Mouse (Mus musculus) heart, embryonic 16.5 days (tissue): Measurements from ENCODE around the gene 3110082I17Rik. TPM values are rescaled to one million over a fixed set of nuclear protein-coding genes. Genes with fewer than 3 reads are reported as not detected.

Experiments
- ATAC-seq: fragments of 200-750 bp; cut with Nextera tagmentation; replicated peaks from 2 replicates; pipeline ENCODE4 v1.8.0; 2017; ENCODE audit warnings: moderate number of reproducible peaks; ENCODE audit not compliant: insufficient read depth, low FRiP score; ENCODE audit errors: extremely low read depth
- H3K27ac ChIP-seq: fragments of 300-500 bp; sonication (generic); 2 replicates; pipeline ENCODE4 v1.5.1; 2014; ENCODE audit warnings: mild to moderate bottlenecking, low read length, control low read depth, moderate library complexity
- H3K27me3 ChIP-seq: fragments of 300-500 bp; sonication (generic); 2 replicates; pipeline ENCODE4 v1.6.1; 2014; ENCODE audit warnings: low read length, mixed read lengths; ENCODE audit not compliant: control insufficient read depth, insufficient read depth
- H3K36me3 ChIP-seq: fragments of 300-500 bp; sonication (generic); 2 replicates; pipeline ENCODE4 v1.6.1; 2014; ENCODE audit not compliant: control insufficient read depth, insufficient read depth
- H3K4me1 ChIP-seq: fragments of 300-500 bp; sonication (generic); 2 replicates; pipeline ENCODE4 v1.6.1; 2014; ENCODE audit warnings: low read length, mixed read lengths; ENCODE audit not compliant: control insufficient read depth, insufficient read depth
- H3K4me2 ChIP-seq: fragments of 300-500 bp; sonication (generic); 2 replicates; pipeline ENCODE4 v1.6.1; 2014; ENCODE audit warnings: low read depth, mild to moderate bottlenecking, control low read depth, low read length
- H3K4me3 ChIP-seq: fragments of 300-500 bp; sonication (generic); 2 replicates; pipeline ENCODE4 v1.5.1; 2014; ENCODE audit warnings: mild to moderate bottlenecking, control low read depth, low read length
- H3K9ac ChIP-seq: fragments of 300-500 bp; sonication (generic); 2 replicates; pipeline ENCODE4 v1.6.1; 2014; ENCODE audit warnings: low read length, control low read depth
- H3K9me3 ChIP-seq: fragments of 300-500 bp; sonication (generic); replicated peaks from 2 replicates; pipeline ENCODE4 v1.6.1; 2016; ENCODE audit warnings: low read length; ENCODE audit not compliant: control insufficient read depth
- WGBS: fragments of 180-500 bp; shearing (Covaris S2); extraction: QIAGEN DNeasy Blood & Tissue Kit; methylation state at CpG from one replicate; pipeline ENCODE4 v1.1.7; 2014; 5-methylcytosine and 5-hydroxymethylcytosine counted together
- polyA plus RNA-seq: library from polyadenylated mRNA; unstranded; fragments of >200 nt; fragmentation: Nextera tagmentation; extraction: Ambion mirVana; gene quantifications from 2 replicates; pipeline ENCODE4 v1.2.1, GENCODE M21; 2015

Gene 3110082I17Rik
- polyA plus RNA-seq, 1 experiment from 2014 or later, result 17.2 TPM

DNA sequence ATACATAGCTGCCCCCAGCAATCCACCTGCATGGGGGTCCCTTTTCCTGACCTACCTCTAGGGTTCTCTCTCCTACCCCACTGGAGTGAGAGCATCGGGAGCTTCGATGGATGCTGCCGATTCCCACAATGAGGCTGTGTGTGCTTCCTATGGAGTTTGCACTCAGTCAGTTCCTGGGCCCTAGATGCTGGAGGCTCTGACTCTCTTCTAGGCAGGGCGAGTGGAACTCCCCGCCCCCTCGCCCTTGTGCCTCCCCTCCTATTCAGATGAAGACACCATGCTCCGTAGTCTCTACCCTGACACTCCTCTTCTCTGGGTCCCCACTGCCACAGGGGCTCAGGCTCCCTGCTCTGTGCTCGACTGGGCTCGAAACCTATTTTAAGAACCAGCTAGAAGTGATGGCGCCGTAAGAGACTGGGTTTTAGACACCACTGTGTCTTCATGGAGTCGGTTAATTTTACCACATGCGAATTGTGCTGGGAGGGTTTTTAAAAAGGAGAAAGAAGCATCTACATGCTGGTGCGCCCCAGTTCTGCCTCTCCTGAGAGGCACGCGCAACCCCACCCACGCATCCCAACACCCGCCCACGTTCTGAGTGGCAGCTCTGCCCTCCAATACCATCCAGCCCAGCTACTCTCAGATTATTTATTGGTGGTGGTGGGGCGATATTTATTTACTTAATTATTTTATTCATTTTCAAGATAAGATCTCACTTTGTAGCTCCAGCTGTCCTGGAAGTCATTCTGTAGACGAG, 142.4 kb downstream of the 3110082I17Rik start:
- WGBS, result 65% methylated on average over 21 of the region's 21 CpGs
- H3K4me3 ChIP-seq, result no peak overlapping the region
- no peak overlapping the region for H3K9ac ChIP-seq
- ATAC-seq, result no peak
- H3K9me3 ChIP-seq, result no peaks in the 10 kb centered on the region
- no peaks in the 10 kb centered on the region for H3K27me3 ChIP-seq
- H3K4me2 ChIP-seq, result no peak overlapping the region
- H3K4me1 ChIP-seq, result peaks cover 2% of the 10 kb centered on the region; the same call in 1 of the 2 replicates
- no peaks in the 10 kb centered on the region for H3K36me3 ChIP-seq
- H3K27ac ChIP-seq, result no peak overlapping the region

DNA sequence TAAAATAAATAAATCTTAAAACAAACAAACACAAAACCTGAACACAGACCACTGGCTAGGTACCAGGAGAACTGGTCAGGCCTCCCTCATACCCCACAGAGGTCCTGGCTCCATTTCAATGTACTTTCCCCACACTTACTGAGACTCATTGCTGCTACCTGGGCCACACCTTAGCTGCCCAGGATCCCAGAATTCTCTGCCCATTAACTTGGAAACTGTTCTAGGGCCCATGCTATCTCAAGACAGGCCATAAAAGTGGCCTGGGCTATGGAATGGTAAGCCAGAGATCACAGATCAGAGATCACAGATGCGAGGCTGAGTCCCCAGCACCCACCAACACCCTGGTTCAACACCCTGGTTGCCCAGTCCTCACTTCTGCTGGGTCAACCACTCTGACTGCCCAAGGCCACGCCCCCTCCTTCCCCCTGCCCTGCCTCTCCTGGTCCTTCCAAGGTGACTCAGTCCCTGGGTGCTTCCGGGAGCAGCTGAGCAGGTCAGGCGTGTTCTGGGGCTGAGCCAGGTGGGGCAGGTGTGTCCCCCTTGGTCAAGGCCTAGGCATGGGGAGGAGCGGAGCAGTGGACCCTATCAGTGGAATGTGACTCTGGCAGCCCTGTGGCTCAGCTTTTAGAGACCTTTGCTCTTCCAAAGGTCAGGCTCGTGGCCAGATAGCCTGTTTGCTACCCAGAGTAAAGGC, 143.2 kb downstream of the 3110082I17Rik start:
- 63% methylated on average over 6 of the region's 6 CpGs for WGBS
- no peak overlapping the region for H3K27ac ChIP-seq
- H3K4me3 ChIP-seq, result no peak overlapping the region
- H3K9ac ChIP-seq, result no peak overlapping the region
- H3K27me3 ChIP-seq, result no peaks in the 10 kb centered on the region
- no peaks in the 10 kb centered on the region for H3K9me3 ChIP-seq
- ATAC-seq, result no peak
- peaks cover 2% of the 10 kb centered on the region; the same call in 1 of the 2 replicates for H3K4me1 ChIP-seq
- no peaks in the 10 kb centered on the region for H3K36me3 ChIP-seq
- H3K4me2 ChIP-seq, result no peak overlapping the region

DNA sequence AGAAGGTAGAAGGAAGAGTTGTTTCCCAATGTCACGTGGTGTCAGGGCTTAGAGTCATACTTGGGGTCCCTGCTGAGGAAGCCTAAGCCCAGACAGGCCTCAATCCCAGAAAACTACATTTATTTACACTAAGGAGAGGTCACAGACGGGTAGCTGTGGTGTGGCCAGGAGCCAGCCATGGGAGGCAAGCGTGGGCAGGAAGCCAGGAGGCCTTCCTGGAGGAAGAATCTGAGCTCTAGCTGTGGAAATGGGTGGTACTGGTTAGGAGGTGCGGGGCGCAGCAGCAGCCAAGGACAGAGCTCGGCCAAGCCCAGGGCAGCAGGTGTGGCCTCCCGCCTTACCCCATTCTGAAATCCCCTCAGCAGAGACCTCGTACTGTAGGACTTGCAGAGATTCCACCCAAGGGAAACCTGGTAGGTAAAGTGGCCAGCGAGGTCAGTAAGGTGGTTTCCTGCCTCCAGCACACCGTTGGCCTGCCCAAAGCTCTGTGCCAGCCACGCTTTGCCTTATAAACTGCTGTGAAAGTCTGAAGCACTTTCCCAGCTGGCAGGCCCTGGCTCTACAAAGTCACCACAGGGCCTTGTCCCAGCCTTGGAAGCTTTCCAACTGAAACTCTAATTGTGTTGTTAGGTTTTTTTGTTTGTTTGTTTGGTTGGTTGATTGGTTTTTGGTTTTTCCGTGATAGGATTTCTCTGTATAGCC, 145.2 kb downstream of the 3110082I17Rik start:
- no peak for ATAC-seq
- 80% methylated on average over 12 of the region's 12 CpGs for WGBS
- Histone ChIP-seq H3K9ac (no peak overlapping the region), H3K4me2 (no peak overlapping the region), H3K36me3 (no peaks in the 10 kb centered on the region), H3K27ac (no peak overlapping the region), H3K27me3 (no peaks in the 10 kb centered on the region), H3K4me1 (peaks cover 2% of the 10 kb centered on the region; the same call in 1 of the 2 replicates), H3K4me3 (no peak overlapping the region), H3K9me3 (no peaks in the 10 kb centered on the region)

DNA sequence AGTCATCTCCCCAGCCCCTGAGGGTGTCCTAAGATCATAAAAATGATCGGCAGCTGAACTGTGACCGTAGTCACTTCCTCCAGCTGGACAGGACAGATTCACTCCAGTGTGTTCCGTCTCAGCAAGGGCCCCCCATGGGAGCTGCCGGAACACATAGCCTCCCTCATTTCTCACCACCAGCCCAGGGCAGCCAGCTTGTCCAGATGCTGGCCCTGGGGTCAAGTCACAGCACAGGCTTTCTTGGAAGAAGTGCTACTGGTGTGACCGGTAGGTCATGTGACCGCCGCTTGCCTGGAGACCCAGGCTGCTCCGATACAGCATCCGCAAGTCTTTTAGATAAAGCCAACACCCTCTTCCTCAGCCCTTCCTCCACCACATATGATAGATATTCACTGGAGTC, 146.8 kb downstream of the 3110082I17Rik start:
- Histone ChIP-seq H3K4me1 (peaks cover 2% of the 10 kb centered on the region; the same call in 1 of the 2 replicates), H3K9me3 (no peaks in the 10 kb centered on the region), H3K9ac (no peak overlapping the region), H3K27ac (no peak overlapping the region), H3K36me3 (no peaks in the 10 kb centered on the region), H3K4me2 (no peak overlapping the region), H3K4me3 (no peak overlapping the region), H3K27me3 (no peaks in the 10 kb centered on the region)
- no peak for ATAC-seq
- 72% methylated on average over 9 of the region's 9 CpGs for WGBS

DNA sequence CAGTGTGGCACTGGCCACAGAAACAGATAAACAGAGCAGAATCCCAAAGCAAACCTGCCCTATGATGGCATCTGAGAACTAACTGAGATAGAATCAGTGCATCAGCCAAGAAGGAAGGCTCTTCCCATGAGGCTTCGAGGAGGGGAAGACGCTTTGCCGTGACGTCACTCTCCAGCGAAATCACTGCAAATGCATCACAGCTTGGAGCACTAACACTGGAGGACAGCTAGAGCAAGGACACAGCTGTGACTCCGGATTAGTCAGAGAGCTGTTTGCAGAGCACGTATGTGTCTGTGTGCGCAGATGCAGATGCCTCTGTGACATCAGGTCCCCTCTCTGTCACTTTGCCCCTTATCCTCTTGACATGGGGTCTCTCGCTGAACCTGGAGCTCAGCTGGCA, 148.5 kb downstream of the 3110082I17Rik start:
- H3K27ac ChIP-seq, result no peak overlapping the region
- no peak for ATAC-seq
- peaks cover 2% of the 10 kb centered on the region; the same call in 1 of the 2 replicates for H3K4me1 ChIP-seq
- no peak overlapping the region for H3K9ac ChIP-seq
- H3K4me3 ChIP-seq, result no peak overlapping the region
- WGBS, result 85% methylated on average over 9 of the region's 9 CpGs
- no peaks in the 10 kb centered on the region for H3K9me3 ChIP-seq
- H3K4me2 ChIP-seq, result no peak overlapping the region
- H3K36me3 ChIP-seq, result no peaks in the 10 kb centered on the region
- no peaks in the 10 kb centered on the region for H3K27me3 ChIP-seq

DNA sequence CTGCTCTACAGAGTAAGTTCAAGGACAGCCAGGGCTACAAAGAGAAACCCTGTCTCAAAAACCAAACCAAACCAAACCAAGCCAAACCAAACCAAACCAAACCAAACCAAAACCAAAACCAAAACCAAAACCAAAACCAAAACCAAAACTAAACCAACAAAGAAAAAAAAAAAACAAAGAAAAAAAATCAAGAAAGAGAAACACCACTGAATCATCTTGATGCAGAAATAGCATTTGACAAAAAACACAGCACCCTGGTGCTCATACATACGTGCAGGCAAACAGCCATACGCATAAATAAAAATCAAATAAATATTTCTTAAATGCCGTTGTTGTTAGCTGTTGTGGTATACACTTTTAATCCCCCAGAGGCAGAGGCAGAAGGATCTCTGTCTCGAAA, 149.8 kb downstream of the 3110082I17Rik start:
- H3K36me3 ChIP-seq, result no peaks in the 10 kb centered on the region
- ATAC-seq, result no peak
- no peak overlapping the region for H3K9ac ChIP-seq
- no peak overlapping the region for H3K27ac ChIP-seq
- no peaks in the 10 kb centered on the region for H3K27me3 ChIP-seq
- WGBS, result 85% methylated on average over 4 of the region's 4 CpGs
- no peaks in the 10 kb centered on the region for H3K9me3 ChIP-seq
- no peak overlapping the region for H3K4me3 ChIP-seq
- no peak overlapping the region for H3K4me2 ChIP-seq
- H3K4me1 ChIP-seq, result peaks cover 2% of the 10 kb centered on the region; the same call in 1 of the 2 replicates

DNA sequence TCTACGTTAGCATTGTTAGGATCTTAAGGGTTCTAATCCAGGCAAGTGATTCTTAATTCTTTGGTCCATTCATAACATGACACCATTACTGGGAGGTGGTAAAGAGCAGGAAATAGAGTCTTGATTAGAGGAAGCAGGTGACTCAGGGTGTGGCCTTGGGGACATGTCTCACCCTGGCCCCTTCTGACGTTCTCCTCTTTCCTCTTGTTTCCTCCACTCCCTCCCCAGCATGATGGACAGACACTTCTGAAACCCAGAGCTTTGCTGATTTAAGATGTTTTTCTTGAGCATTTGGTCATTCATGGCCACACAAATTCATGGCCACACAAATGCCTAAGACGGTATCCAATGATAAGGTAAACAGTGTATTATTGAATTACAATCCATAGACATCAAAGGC, 150.4 kb downstream of the 3110082I17Rik start:
- Histone ChIP-seq H3K4me1 (no peaks in the 10 kb centered on the region), H3K27ac (no peak overlapping the region), H3K27me3 (no peaks in the 10 kb centered on the region), H3K4me2 (no peak overlapping the region), H3K9ac (no peak overlapping the region), H3K4me3 (no peak overlapping the region), H3K9me3 (no peaks in the 10 kb centered on the region), H3K36me3 (no peaks in the 10 kb centered on the region)
- ATAC-seq, result no peak
- WGBS, result 74% methylated on average over 3 of the region's 3 CpGs
